Mouse (Mus musculus) thymus, adult 18-20 months (tissue): ENCODE data around the gene Flt1.

Experiments
- DNase-seq, 2 experiments: peaks; one replicate each; pipeline ENCODE4 v3.0.0; 2022; ENCODE audit warnings: mixed read lengths in 2 of 2

Gene Flt1

GRCm38 (mm10) chr5:147725831-147726700 is at the start of gene Flt1:
Flt1 (minus strand) TSS chr5:147726011.
- DNase-seq = no peak

DNA sequence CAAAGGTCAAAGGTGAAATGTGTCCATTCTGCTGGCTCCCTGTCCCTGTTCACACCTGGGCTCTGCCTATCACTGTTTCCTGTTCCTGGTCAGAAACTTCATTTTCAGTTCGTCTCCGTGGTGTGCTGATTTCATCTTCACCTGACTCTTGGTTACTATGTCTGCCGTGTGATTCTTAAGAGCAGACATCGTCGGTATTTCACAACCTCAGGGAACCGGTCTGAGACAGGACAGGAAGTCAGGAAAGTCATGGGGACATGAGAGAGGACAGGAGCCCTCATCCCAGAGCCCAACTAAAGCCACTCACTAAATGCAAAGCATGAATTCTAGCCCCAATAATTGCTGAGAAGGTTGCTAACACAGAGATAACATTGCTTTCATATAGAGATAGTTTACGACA is 49.4 kb upstream of the Flt1 start:
- no peak for DNase-seq

DNA sequence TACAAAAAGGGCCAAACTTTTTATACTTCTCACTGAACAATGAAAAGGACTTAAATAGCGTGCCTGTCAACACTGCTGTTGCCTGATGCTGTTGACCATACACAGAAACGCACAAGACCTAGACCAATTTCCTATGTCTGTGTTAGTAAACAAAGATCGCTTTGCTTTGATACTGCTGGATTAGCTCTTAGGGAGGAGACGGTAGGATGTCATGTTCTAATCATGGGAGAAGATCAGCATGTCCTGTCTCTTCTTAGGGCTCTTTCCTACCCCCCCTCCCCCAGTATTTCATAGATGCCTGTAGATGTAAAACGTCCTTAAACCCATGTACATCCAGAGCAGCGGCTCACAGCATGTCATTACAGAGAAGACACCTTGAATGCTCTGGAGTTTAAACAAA is 44.1 kb upstream of the Flt1 start:
- no peak for DNase-seq

GRCm38 (mm10) chr5:147764061-147764460 is 38.2 kb upstream of the Flt1 start:
- DNase-seq = no peak

DNA sequence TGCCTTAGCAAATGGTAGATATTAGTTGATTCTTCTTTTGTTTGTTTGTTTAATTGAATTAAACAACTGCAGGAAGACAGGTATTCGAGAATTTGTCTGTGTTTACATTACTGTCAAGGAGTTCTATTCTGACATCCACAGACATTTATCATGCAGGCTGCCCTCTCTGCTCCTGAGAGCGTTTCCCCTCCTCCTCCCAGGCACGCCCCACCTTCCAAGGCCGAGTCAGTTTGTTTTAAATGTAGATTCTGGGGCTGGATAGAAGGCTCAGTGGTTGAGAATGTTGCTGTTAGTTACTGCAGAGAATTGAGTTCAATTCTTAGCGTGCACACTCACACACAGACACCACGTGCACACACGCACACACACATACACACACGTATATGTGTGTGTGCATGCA is 36.2 kb upstream of the Flt1 start:
- DNase-seq = no peak

DNA sequence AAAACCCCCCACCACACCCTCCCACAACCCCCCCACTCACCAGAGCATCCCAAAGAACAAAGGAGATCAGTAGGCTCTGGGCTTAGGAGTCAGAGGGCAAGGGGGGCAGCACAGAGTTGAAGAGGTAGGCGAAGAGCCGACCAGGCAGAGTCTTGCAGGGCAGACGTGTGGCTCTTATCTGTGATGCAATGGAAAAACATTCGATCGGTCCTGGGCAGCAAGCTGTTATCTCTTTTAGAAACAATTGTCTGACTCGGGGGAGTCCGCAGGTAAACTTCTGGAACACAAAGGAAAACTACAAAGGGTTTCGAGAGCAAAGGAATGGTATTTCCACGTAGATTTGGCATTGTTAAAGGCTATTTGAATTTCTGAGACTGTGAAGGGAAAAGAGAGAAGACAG is 35.5 kb upstream of the Flt1 start:
- DNase-seq = no peak

DNA sequence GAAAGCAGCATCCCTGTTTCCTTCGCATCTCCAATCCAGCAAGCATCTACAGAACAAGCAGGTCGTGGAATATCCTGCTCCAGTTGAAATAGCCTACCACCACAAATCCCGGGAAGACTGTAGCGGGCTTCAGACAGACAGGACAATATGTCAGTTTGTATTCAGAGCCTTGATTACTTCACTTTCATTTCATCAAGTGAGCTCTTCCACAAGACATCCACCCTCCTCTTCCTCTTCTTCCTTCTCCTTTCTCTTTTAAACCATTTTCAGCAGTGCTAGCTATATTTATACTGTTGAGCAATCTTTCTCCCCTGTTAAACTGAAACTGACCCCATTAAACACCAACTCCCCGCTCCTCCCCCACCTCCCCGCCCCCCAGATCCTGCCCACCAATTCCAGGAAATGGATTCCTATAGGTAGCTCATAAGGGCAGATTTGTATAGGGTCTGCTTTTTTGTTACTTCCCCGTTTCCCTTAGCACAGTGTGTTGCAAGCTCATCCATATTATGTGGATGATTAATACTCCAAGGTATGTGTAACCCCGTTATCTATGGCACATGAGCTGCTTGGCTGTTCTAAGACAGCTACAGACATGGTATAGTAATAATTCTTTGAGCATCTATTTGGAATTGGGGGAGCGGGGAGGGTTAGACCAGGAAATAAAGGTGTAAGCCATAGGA is 33.0 kb upstream of the Flt1 start:
- no peak for DNase-seq

DNA sequence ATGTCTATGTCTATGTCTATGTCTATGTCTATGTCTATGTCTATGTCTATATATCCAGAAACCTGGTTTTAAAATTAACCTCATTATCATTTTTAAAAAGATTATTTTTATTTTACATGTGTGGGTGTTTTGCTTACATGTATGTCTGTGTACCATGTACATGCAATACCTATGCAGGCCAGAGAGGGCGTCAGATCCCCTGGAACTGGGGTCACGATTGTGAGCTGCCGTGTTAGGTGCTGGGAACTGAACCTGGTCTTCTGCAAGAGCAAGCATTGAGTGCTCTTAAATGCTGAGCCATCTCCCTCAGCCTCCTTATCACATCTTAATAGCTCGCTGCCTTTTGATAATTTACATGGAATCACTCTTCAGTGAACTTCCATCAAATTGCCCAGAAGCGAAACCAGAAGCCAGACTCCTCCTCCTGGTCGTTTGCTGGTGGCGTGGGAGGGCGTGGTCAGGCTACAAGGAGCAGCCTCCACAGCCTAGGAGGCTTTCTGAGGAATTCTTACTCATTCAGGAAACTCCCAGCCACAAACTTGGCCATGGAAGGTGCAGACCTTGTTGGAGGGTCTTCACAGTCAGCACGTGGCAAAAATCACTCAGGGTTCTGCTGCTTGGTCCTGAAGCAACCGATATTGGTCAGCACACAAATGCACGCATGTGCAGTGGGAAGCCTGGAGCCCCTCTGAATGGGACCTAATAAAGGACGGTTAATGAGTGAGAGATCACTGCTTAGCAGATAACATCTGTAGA is 32.2 kb upstream of the Flt1 start:
- DNase-seq = no peak

DNA sequence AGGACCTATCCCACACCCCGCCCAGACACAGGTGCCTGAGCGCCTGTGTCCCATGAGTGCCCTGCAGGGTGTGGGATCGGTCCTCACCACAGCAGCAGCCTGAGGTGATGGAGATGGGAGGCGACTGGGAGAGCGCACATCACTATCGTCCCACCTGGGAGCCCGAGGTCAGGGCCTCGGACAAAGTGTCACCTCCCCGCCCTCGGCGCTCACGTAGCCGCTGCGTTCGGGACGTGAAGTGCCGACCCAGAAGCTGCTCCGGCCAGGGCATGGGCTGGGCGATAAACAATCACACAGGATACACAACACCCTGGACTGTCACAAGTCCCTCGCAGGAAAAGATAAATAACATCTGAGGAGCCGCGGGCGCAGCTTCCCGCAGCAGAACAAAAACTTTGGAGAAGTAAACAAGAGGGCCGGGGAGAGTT is 27.1 kb upstream of the Flt1 start:
- DNase-seq = no peak

- DNase-seq = no peak
Measured at GRCm38 (mm10) chr5:147751673-147752130, 25.9 kb upstream of the Flt1 start.

GRCm38 (mm10) chr5:147749972-147750371 is 24.2 kb upstream of the Flt1 start:
- no peak for DNase-seq

DNA sequence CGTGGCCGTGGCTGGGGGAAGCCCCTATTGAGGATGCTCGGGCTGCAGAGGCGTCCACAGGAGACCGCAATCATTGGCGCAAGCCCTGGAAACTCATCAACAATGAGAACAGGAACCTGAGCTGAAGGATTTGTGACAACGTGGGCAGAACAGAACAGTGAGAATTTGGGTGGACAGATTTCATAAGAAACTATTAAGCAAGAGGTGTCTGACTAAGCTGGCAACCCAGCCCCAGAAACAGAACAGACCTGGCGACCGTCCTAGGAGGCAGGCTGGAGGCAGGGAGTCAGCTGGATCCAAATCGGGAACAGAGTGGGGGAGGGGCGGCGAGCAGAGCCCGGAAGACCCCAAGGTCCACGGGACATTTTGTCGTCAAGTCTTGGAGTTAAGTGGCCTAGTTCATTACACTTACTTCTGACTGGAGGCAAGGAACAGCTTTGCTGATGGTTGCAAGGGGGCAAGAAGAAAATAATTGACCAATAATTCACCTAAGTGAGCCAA is 22.3 kb upstream of the Flt1 start:
- no peak for DNase-seq

DNA sequence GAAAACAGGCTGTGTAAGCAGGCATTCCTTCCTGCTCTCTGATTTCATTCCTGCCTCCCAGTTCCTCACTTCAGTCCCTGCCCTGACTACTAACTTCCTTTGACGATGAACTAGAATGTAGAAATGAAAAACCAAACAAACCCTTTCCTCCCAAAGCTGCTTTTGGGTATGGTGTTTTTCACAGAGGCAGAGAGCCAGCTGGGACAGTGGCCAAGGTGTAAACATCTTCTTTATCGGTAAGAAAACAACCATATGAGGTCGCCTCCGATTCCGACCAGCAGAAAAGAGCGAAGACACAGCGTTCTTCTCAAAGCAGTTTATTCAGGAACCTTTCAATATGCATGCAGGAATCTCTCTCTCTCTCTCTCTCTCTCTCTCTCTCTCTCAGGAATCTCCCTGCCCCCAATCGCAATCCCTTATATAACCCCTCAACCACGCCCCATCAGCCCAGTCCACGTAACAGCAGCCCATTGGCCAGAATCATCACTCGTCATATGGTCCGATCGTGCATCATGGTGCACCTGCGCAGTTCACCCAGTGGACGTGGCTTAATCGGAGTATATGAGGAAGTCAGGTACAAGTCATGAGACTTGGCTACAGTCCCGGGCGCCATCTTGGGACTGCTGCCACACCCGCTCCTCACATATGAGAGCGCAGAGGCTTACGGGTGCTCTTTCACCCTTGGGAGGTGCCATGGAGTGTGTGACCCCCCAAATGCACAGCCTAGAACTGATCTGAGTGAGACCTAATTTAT is 19.3 kb upstream of the Flt1 start:
- no peak for DNase-seq

GRCm38 (mm10) chr5:147742468-147743111 is 16.8 kb upstream of the Flt1 start:
- DNase-seq = no peak

DNA sequence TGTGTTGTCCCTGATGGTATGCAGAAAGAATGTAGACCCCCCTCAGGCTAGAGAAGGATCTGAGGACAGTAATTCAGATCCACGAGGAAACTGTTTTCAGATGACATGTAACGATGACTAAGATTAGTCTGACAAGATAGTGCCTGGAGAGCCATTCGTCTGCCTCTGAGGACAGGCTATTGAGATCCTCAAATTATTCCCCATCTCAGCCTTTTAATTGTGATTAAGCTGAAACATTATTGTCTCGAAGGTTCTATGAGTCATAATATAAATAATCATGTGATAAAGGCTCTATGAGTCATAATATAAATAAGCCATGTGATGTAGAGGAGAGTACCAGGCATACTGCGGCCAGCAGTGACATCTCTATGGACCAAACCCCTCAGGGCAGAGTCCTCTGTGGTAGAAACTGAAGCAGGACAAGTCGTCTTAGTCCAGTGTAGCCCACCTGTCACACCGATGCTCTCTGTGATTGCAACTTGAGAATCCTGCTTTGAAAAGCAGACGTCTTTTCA is 11.0 kb upstream of the Flt1 start:
- no peak for DNase-seq

DNA sequence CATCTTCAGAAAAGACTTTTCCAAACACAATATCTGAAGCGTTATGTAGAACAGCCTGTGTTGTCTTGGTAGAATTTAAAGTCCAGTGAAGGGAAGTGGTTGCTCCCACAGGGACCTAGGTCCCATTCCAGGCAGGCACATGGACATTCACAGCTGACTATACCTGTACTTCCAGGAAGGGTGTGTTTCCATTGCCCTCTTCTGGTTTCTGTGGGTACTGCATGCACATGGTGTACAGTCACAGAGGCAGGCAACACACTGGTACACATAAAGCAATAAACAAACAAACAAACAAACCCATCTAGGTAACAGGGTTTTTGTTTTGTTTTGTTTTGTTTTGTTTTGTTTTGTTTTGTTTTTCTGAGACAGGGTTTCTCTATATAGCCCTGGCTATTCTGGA is 7.9 kb upstream of the Flt1 start:
- DNase-seq = no peak

- no peak for DNase-seq
Measured at GRCm38 (mm10) chr5:147732926-147733325, 7.1 kb upstream of the Flt1 start.

GRCm38 (mm10) chr5:147727481-147727880 is 1.7 kb upstream of the Flt1 start:
- no peak for DNase-seq

DNA sequence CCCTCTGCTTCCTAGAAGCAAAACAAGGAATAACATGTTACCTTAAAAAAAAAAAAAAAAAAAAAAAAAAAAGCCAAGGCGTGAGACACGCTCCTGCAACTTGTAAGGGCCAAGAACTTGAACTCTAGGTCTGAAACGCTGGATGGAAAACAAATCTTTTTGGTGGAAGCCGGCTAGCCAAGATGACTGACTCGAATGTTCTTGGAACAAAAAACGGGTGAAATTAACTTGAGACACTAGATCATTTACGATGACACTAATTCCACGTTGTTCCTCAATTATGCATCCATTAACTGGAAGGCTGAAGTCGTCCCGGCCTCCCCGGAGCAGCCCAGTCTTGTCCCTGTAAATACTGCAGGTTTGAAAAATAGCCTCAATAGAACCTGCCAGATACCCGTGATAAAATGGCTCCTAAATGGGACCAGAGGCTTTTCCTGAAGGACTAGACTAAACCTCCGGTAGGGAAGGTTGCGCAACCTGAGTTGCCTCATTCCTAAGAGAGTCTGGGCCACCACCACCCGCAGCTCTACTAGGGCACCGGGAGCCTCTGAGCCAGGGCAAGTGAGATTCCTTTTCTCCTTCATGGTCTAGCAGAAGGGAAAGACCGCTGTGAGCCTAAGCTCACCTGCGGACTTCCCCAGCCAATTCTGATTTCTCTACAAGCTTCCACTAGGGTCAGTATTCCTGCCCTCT is 1.0 kb upstream of the Flt1 start:
- no peak for DNase-seq

- no peak for DNase-seq
Measured at GRCm38 (mm10) chr5:147724945-147725830, 623 bp downstream of the Flt1 start.
